Mouse (Mus musculus) layer of hippocampus, postnatal 36 days (tissue): Measurements from ENCODE around the gene Gm44790. TPM values are rescaled to one million over a fixed set of nuclear protein-coding genes. Genes with fewer than 3 reads are reported as not detected.
"Not testable (repeated sequence)": the region's sequence is repeated elsewhere in the genome, so short reads cannot be mapped to it uniquely, and the experiment has no call there.

ENCODE experiments used
- DNase-seq, 2 experiments: peaks; one replicate each; pipeline ENCODE4 v3.0.0; 2022
- total RNA-seq, 2 experiments: library from RNA; stranded (reverse); gene quantifications; 2 replicates each; pipeline ENCODE4 v1.2.3; 2021

Gene Gm44790
- total RNA-seq, 2 experiments from 2014 or later = 0.88 TPM; not detected in 1

DNA sequence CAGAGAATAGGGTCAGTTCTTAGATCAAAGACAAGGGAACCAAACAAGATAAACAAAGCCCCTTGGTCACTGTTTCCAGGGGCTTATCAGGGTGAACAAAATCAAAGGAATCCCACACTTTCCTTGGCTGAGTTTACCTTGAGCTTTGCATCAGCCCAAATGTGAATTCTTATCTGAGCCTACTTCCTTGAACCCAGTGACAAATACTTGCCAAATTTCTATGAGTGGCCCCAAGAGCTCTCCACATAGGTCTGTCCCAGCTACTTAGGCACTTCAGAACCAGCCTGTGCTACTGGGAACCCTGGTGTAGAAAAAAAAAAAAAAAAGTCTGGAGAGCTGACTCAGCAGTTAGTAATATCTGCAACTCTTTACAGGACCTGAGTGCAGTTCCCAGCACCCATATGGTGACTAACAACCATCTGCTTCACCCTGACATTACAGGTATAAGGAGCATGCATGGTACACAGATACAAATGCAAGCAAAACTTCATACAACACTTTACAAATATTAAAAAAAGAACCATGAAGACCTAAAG is 48.3 kb downstream of the Gm44790 start:
- DNase-seq = no peak

DNA sequence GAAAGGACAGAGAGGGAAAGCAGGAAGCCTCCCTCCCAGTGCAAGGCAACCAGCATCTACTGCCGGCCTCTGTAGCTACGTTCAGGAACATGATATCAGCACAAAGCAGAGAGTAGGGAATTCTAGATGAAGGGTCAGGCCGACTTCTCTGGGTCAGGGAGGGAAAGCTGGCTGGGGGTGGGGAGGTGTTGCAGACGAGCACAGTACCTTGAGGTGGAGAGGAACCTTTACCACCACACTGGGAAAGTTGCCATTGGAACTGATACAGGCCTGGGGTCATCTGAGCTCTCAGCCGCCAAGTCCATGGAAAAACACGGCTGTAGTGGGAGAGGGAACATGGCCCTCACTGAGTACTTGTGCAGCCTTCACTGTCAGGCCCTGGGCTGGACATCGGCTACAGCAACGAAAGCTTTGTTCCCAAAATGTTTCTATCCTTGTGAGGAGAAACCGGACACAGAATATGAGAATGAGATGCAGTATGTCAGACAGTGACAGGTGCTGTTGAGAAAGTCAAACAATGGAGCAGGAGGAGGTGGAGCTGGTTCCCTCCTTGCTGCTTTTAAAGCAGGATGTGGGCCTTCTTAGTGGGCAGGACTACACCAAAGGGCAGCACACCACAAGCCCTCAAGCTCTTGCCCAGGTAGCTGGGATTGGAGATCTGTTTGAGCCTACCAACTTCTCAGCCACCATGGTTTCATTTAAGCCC is 49.2 kb downstream of the Gm44790 start:
- DNase-seq = no peak

GRCm38 (mm10) chr6:86476931-86477330 is 50.5 kb downstream of the Gm44790 start:
- no peak for DNase-seq

DNA sequence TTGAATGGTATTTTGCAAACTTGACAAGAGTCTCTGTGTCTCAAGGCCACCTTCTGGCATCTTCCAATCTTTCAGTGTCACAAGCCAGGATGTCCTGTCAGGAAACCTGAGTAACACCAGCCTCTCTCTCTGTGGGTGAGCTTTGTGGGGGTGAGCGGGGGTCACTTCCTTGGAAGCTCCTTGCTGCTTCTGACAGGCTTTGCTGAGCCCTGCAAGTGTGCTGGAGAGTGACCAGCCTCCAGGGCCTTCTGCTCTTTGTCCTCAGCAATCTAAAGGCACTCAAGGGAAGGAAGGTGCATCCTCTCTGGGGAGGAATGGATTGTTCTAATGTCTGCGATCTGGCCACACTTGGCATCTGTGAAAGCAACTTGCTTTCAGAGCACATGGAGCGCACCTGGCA is 52.9 kb downstream of the Gm44790 start:
- no peak for DNase-seq

- DNase-seq = no peak
Measured at GRCm38 (mm10) chr6:86479816-86480188, 53.3 kb downstream of the Gm44790 start.

DNA sequence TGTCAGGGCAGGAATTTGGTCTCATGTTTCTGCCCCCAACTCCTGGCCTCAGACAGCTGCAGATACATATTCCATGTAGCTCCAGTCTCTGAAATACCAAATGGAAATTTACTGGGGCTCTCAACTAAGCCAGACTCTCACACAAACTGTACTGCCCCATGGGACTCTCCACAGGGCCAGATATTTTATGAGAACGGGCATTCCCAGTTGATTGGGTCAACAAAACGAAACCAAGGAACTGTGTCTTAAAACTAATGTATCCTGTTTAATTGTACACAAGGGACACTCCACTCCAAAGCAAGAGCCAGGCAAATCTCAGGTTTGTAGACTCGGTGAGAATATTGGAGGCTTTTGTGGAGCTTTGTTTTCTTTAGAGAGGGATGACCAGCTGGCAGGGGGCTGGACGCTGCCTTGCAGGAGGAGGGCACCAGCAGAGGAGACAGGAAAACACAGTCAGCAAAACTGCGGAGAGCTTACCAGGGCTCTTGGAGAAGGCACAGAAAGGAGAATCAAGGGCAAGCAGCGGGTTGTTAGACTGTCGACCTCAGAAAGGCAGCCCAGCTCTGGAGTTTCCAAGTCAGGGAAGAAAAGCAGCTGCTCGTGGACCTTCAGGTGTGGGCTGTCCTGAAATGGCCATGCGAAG is 53.9 kb downstream of the Gm44790 start:
- peak in 1 of 2 experiments; percentile 5 for DNase-seq

DNA sequence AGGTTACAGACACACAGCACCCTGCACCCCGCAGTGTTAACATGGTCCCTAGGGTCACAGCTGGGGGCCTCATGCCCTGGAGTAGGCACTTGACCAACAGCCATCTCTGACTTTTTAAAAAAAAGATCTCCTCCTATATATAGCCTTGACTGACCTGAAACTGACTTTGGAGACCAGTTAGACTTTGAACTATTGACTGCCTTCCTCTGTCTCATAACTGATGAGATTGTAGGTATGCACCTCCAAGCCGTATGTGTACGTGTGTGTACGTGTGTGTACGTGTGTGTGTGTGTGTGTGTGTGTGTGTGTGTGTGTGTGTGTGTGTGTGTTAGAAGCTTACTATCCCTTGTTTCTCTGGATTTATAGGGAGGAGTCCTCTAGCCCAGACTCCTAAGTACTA is 55.4 kb downstream of the Gm44790 start:
- DNase-seq = no peak

GRCm38 (mm10) chr6:86485943-86486640 is 59.6 kb downstream of the Gm44790 start:
- DNase-seq = no peak

DNA sequence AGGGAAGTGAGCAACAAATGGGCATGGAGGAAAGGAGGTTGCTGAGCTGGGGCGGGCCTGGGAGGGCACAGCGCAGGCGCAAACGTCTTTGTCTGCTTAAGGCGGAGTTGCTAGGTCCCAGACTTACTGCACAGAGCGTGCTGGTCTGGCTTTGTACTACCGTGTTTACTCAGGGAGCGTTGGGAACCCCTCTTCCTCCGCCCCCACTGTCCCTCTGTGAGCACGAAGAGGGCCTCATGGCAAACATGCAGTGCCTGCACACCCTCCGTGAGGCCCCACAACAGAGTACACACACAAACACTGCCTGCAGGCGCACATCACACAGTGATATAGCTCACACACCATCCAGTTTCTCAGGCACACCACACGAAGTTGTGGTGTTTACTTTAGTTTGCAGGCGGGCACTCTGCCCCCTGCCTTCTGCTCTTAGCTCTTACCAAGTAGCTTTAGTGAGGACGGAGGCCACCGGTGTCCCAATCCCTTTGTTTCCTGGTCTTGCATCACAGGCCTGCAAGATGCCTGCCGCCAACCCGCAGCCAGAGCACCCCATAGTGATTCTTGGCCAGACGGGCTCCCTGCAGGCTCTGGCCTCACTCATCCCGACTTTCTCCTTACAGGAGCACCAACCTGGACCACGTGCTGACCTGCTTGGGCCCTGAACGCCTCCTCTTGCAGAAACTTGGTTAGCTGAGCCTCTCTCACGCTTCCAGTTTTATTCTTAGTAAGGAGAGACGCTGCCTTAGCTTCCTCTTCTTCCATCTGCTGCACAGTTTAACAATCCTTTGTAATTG is 61.1 kb downstream of the Gm44790 start:
- peak; percentile 77 to 78 for DNase-seq

DNA sequence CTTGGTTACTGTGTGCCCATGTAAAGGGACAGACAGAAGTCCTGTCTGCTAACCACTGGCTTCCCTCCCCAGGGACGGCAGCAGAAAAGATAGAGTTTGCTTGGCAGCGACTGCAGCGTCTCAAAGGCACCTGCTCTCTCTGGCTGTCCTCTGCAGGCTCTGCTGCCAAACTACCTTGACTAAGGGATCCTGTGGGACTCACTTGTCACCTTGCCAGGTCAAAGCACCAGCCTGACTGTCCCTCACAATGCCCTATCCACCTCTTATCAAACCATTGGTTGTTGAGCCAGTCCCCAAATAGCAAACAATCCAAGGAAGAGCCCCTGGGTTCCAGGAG is 61.7 kb downstream of the Gm44790 start:
- DNase-seq = peak in 1 of 2 experiments; percentile 17

GRCm38 (mm10) chr6:86489945-86490344 is 63.5 kb downstream of the Gm44790 start:
- DNase-seq = no peak

- not testable (repeated sequence) for DNase-seq
Measured at GRCm38 (mm10) chr6:86490413-86490812, 64.0 kb downstream of the Gm44790 start.

DNA sequence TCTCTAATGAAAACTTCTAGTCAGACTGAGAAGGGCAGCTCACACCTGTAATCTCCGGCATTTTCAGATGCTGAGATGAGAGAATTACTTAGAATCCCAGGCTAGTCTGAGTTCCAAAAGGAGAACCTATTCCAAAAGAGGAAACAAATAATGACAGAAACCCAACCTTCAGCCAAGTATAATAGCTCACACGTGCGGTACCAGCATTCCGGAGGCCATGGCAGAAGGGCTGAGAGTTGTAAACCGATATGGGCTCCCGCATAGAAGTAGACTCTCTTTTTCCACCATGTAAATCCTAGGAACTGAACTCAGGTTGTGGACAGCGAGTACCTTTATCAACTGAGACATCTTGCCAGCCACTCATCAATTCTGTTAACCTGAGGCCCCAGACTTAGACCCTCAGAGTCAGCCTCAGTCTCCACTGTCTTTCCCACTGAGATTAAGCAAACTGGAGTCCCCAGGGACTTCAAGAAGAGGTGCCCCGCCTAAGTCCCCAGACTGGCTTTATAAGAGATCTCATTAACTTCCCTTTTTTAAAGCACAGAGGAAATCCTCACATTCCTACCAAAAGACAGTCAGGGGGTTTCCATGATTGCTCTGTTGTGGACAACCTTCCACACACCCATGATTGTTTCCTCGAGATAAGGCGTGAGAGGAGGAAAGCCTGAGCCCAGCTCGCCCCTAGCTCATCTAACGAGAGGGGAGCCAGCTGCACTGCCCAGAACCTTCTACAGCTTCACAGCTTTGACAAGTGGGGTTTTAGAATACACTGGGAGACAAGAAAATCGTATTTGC is 67.2 kb downstream of the Gm44790 start:
- no peak for DNase-seq

DNA sequence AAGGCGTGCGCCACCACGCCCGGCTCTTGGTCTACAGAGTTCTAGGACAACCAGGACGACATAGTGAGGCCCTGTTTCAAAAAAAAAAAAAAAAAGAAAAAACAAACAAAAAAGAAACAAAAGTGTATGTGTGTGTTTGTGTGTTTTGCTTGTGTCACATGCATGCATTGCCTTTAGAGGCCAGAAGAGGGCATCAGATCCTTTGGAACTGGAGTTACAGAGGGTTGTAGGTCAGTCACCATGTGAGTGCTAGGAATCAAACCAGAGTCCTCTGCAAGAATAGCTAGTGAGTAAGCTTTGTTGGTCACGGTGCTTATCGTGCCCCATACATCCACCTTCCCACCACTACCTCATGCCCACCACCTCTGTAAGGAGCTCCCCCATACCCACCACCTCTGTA is 68.3 kb downstream of the Gm44790 start:
- no peak for DNase-seq

Other genes with a start within 250 kb of the Gm44790 start
- 10 to 100 TPM; 31.2 to 33.6 TPM for gene Tgfa, start 231.4 kb upstream of the Gm44790 start, total RNA-seq
- 10 to 100 TPM; 32.8 TPM for gene Fam136a, start 61.0 kb upstream of the Gm44790 start, total RNA-seq
- gene Snrpg, start 55.4 kb upstream of the Gm44790 start, total RNA-seq = 10 to 100 TPM; 71.7 to 74.6 TPM
- 100 to 1,000 TPM; 105 to 114 TPM for gene Pcyox1, start 29.5 kb upstream of the Gm44790 start, total RNA-seq
- gene Tia1, start 22.4 kb upstream of the Gm44790 start, total RNA-seq = 100 to 1,000 TPM; 131 to 154 TPM
- 10 to 100 TPM; 16.4 to 16.5 TPM for gene C87436, start 11.7 kb downstream of the Gm44790 start, total RNA-seq
- 100 to 1,000 TPM; 177 to 186 TPM for gene Pcbp1, start 99.7 kb downstream of the Gm44790 start, total RNA-seq
- gene Asprv1, start 201.5 kb downstream of the Gm44790 start, total RNA-seq = 1 to 10 TPM in 1 of 2 experiments, under 1 TPM in 1; 0.88 to 1.7 TPM
- 10 to 100 TPM; 20.7 to 28.7 TPM for gene Mxd1, start 242.5 kb downstream of the Gm44790 start, total RNA-seq